Mouse (Mus musculus) embryonic fibroblast, embryonic 13.5 days (primary cell): ENCODE results near the gene Cdk18. TPM values are rescaled to one million over a fixed set of nuclear protein-coding genes. Genes with fewer than 3 reads are reported as not detected.

ENCODE experiments used
- H3K27ac ChIP-seq: 2 replicates; pipeline ENCODE4 v1.5.1; 2012; ENCODE audit warnings: low read length, control low read depth, inconsistent platforms; ENCODE audit not compliant: insufficient read depth
- H3K4me1 ChIP-seq: 2 replicates; pipeline ENCODE4 v1.6.1; 2011; ENCODE audit warnings: low read length; ENCODE audit not compliant: control insufficient read depth, insufficient read depth
- H3K4me3 ChIP-seq: 2 replicates; pipeline ENCODE4 v1.5.1; 2011; ENCODE audit warnings: mild to moderate bottlenecking, control low read depth, low read length; ENCODE audit not compliant: insufficient read depth
- CTCF ChIP-seq: IDR thresholded peaks from 2 replicates; pipeline ENCODE4 v1.5.1; 2011; ENCODE audit warnings: mild to moderate bottlenecking, control low read depth, low read length, moderate library complexity, borderline replicate concordance; ENCODE audit not compliant: insufficient read depth
- POLR2A ChIP-seq: IDR thresholded peaks from 2 replicates; pipeline ENCODE4 v1.6.1; 2011; ENCODE audit warnings: low read depth, mild to moderate bottlenecking, control low read depth, low read length, moderate library complexity
- polyA plus RNA-seq: library from polyadenylated mRNA; stranded (reverse); fragments of >200 nt; gene quantifications from 2 replicates; pipeline ENCODE4 v1.2.4, GENCODE M21; 2011; ENCODE audit warnings: low read depth; ENCODE audit not compliant: missing spikeins, insufficient read length

Cdk18 gene
- polyA plus RNA-seq, 1 experiment: 14.0 TPM

DNA sequence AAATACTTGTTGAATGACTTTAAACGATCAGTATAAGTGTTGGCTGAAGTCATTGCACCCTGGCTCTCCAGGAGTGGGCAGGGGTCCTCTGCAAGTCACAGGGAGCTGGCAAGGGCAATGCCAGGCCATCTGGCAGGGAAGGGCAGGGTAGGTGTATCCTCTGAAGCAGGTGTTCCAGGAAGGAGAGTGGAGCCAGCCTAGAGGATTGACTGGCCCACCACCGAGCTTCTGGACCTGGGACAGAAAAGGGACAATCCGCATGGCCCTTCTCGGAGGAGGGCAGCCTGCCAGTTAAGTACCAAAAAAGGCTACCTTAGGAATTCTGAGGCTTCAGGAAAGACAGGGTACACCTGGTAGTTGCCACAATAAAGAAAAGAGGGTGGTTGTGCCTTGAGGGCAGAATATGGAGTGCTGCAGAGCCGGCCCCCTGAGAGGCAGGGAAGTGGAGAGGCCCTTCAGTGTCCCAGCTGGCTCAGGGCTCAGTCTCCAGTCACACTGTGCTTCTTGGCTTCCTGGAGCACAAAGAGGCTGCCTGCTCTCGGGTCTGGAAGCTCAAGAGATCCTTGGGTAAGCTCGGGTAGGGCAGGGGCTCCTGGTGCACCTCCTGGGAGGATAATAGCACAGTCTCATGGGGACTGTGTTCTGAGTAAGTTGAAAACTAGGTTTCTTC lies 21.9 kb upstream of the Cdk18 start:
- Histone ChIP-seq H3K4me3 (no peak overlapping the region), H3K4me1 (no peaks in the 10 kb centered on the region), H3K27ac (no peak overlapping the region)
- TF ChIP-seq CTCF: no peak
- TF ChIP-seq POLR2A: no peak

DNA sequence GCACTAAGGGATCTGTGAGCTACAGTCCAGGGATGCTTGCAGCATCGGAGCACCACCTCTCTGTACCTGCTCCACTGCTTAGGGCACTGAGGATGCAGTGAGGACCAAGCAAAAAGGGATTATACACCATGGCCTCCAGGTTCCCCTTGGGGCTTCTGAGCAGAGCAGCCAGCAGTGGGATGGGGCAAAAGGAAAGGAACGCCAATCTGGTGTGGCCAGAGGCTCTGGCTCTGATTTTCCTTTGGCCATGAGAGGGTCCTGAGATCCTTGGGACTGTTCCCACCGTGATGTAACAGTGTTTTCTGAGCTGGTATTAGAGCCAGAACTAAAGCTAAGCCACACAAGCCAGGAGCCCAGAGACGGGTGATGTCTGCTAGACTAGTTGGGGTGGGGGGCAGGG lies 20.2 kb upstream of the Cdk18 start:
- TF ChIP-seq CTCF: no peak
- TF ChIP-seq POLR2A: no peak
- H3K4me3 ChIP-seq: no peak overlapping the region
- no peak overlapping the region for H3K27ac ChIP-seq
- no peaks in the 10 kb centered on the region for H3K4me1 ChIP-seq

DNA sequence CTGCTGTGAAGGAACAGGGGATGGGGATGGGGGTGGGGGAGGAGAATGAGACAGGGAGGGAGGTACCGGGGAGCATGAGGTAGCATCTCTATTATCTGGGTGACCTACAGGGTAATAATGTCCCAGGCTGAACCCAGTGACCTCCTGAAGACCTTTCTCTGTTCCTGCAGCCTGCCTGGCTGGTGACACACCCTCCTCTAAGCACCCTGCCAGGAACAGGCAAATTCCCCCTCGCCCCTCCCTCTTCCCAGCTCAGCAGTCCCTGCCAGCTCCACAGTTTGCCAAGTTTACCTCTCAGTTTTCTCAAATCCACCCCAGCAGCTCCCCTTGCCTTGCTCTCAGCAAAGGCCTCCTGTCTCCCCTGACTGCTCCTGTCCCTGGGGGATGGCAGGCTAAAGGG lies 19.3 kb upstream of the Cdk18 start:
- H3K4me1 ChIP-seq: 0 out of 2 replicates have a peak, but pooled peaks cover 3% of the 10 kb centered on the region
- TF ChIP-seq CTCF (no peak), POLR2A (no peak)
- no peak overlapping the region for H3K4me3 ChIP-seq
- H3K27ac ChIP-seq: no peak overlapping the region

DNA sequence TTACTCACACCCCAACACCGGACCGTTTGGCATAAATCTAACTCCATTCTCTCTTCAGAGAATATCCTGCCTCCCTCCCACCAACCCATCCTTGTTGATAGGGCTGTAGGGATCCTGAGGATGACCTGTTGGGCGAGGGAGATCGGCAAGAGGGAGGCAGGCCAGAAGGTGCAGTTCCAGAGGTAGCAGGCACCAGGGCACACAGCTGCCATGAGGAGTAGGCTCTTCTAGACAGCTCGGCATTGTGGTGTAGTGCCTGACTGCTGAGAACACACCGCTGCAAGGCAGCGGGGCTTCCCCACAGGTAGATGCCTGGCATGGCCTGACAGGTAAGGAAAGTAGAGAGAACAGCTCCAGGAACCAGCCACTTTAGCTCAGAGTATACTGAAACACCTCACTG lies 18.3 kb upstream of the Cdk18 start:
- Histone ChIP-seq H3K27ac (no peak overlapping the region), H3K4me1 (peaks cover 7% of the 10 kb centered on the region; the same call in 1 of the 2 replicates), H3K4me3 (no peak overlapping the region)
- TF ChIP-seq CTCF (no peak), POLR2A (no peak)

DNA sequence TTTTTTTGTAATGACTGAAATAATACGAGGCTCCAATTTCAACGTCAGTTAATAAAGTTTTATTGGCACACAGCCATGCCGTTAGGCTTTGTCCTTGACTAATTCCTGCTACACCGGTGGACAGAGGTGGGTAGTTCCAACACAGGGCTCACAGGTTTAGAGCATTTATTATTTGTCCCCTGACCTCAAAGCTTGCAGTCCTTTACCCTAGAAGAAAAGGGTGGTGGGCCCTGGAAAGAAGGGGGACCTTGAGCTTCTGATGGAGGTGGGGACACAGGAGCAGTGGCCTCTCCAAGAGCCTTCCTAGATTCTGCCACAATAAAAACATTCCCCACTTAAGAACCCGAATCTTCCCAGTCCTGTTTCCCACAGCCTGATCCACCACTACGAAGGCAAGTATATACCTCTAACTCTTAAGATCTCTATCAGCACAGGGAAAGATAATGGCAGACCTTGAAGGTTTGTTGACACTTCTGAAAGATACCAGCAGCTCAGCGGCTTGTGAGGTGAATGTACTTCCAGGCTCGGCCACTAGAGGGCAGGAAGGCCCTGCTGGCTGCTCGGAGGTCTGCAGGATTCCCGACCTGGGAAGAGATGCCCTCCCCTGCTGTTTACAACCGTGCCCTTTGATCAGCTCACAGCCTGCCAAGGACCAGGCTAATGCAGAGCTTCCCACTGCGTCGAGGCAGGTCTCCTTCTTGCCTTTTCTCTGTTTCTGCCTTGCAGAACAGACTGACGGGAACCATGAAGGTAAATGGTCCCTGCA lies 17.7 kb upstream of the Cdk18 start:
- no peak overlapping the region for H3K4me3 ChIP-seq
- TF ChIP-seq CTCF (peak; percentile 91), POLR2A (no peak)

DNA sequence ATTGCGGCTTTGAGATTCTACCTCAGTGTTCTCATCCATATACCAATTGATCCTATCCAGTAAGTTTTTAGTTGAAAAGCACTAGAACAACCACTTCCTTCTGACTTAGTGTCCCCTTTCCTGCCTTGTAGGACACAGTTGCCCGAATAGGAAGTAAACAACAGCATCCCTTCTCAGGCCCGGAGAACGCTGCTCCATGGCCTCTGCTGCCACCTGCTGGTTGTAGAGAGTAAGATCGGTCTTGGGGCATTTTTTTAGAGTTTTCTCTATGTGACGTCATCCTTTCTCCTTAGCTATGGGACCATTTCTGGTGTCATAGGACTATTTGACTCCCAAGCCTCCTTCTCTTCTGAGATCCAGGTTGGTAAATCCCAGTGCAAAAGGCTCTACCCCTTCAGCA lies 16.3 kb upstream of the Cdk18 start:
- peaks cover 14% of the 10 kb centered on the region; the same call in 1 of the 2 replicates for H3K4me1 ChIP-seq
- no peak overlapping the region for H3K27ac ChIP-seq
- H3K4me3 ChIP-seq: no peak overlapping the region
- TF ChIP-seq POLR2A: no peak
- peak; percentile 82 for TF ChIP-seq CTCF

More for the DNA sequence above, 17.7 kb upstream of the Cdk18 start:
- peaks cover 7% of the 10 kb centered on the region; the same call in 1 of the 2 replicates for H3K4me1 ChIP-seq
- no peak overlapping the region for H3K27ac ChIP-seq

DNA sequence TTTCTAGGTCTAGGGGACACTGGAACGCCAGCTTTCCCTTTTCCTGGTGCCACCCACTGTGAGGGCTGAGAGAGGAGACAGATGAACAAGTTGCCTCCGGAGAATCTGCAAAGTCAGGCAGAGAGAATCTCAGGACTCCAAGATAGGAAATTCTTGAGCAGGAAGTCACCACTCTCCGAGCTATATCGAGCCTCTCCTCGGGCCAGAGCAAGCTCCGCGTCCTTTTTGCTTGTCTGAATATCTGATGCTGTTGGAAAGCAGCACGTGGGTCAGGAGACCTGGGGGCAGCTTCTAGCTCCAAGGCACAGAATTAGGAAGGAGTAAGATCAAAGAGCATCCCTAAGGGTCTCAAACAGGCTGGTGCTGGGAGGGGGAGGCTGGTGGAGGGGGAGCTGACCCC lies 14.2 kb upstream of the Cdk18 start:
- Histone ChIP-seq H3K4me3 (no peak overlapping the region), H3K4me1 (peaks cover 20% of the 10 kb centered on the region; the same call in 1 of the 2 replicates), H3K27ac (peak overlapping the region; percentile 85)
- TF ChIP-seq CTCF (no peak), POLR2A (no peak)

DNA sequence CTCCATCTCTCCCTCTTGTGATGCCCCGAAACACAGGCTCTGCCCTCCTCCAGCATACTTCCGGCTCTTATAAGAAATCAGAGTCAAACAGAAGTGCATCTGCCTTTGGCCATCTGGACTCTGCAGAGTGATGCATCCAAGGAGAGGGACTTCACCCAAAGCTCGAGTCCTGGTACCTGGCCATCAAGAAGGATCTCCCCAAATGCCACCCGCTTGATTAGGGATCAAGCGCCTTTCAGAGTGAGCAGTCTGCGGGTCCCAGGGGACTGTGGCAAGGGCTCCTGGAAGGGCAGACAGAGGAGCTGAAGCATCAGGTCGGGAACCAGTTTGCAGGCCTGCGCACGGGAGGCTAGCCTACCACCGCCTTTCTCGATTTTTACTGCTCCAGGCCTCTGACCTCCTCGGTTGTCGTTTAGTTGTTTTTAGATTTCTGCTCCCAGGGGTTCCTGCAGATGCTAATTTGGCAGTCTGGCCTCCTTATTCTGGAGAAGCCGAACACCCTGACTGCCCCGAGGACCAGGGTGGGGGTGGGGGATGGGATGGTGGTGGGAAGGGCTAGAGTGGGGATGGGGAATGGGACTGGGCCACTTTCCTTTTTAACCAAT lies 13.7 kb upstream of the Cdk18 start:
- peak overlapping the region; percentile 25; the same call in 1 of the 2 replicates for H3K27ac ChIP-seq
- TF ChIP-seq POLR2A (no peak), CTCF (no peak)
- peaks cover 20% of the 10 kb centered on the region; the same call in 1 of the 2 replicates for H3K4me1 ChIP-seq
- no peak overlapping the region for H3K4me3 ChIP-seq

DNA sequence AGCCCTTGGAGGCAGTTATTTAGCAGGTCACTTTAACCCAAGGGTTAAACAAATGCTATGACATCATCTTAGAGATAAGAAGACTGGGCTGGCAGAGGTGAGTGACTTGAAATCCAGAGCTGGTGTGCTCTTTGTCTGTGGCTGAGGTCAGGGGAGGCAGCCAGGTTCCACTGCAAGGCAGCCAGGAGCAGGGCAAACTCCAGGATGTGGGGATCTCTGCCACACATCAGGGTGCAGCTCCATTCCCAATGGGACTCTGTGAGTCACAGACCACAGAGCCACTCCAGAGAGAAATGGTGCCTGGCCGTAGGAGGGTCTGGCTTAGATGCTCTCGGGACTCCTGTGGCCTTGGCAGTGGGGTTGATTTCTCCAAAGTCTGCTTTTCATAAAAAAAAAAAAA lies 12.4 kb upstream of the Cdk18 start:
- Histone ChIP-seq H3K27ac (peak overlapping the region; percentile 13; the same call in 1 of the 2 replicates), H3K4me1 (peaks cover 20% of the 10 kb centered on the region; the same call in 1 of the 2 replicates), H3K4me3 (no peak overlapping the region)
- TF ChIP-seq CTCF (no peak), POLR2A (no peak)

DNA sequence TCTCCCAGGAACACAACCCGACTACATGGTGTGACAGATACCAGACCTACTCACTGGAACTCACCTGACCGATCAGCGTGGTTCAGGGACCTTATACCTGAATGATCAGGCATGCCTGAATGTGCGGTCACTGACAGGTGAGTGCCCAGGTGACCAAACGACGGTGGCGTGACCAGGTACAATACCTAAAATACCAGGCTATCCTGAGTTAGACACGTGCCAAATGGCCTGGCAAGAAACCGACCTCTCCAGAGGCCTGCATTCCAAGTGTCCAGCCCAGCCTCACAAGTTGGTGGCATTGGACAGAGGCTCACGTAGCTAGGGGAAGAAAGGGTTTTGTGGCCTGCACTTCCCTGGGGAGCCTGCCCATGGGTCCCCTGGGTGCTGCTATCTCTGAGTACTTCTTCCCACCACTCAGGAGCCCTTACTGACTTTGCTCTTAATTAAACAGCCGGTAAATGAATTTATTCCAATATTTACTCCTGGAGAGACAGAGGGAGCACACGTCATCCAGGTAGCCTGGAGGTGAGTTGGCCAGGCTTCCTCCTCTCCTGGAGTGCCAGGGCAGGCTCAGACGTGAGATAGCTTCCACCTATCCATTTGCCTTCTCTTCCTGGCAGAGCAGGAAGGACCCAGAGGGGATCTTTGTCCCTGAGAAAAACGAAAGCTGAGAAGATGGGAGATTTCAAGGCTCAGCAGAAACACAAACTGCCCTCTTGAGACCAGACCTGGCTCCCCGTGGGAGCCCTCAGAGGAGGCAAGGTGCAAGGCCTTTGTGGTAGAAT lies 11.5 kb upstream of the Cdk18 start:
- no peak overlapping the region for H3K4me3 ChIP-seq
- H3K27ac ChIP-seq: no peak overlapping the region
- no peak for TF ChIP-seq POLR2A
- TF ChIP-seq CTCF: no peak
- peaks cover 20% of the 10 kb centered on the region; the same call in 1 of the 2 replicates for H3K4me1 ChIP-seq
